Mouse (Mus musculus) T-helper 2 cell (primary cell): ENCODE data around the gene Bcl7a.

Experiments used
- in situ Hi-C: fragments of 300-600 bp; cut with MboI, MseI; formaldehyde crosslinking; loops from one replicate; pipeline ENCODE4 v1.15.1; 2025; ENCODE audit warnings: high pct_unique_total_duplicates

Gene Bcl7a

DNA sequence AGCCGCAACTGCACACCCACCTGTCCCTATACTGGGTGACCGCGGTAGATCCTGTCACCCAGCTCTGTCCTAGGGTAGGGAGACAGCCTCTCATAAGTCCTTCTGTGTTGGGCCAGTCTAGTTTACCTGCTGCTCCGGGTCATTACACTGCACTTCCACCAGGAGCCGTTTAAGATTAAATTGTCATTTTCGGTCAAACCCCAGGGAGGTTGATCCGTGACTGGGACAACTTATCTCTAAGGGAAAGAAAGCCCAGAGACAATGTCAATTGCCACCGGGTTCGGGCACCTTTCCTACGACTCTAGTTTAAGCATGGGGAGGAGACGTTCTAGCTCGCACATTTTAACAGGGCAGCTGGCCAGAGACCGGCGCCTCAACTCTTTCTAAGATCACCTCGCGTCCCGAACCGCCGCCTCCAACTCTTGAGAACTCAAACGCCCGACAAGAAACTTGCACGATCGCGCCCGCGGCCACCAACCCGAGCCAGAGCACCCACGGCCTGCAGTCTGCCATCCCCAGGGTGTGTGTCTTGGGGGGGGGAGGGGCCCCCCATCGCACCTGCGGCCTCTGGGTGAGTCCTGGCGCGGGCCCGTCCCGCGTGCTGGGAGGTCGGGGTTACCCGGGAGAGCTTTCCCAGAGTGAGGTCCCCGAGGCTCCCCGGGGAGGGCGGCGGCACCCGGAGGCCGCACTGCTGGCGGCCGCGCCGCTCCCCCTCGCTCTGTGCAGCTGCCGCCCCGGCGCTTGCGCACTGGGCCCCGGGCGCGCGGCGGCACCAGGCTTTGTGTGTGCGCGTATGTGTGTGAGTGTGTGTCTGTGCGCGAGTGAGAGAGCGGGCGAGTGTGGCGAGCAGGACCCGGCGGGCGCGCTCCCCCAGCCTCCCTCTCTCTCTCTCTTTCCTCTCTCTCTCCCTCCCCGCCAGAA lies at the start of gene Bcl7a:
TSS of gene Bcl7a (plus strand) at position 128 of the 921 bp plus-strand sequence.
- in situ Hi-C loops, result no loop called here

DNA sequence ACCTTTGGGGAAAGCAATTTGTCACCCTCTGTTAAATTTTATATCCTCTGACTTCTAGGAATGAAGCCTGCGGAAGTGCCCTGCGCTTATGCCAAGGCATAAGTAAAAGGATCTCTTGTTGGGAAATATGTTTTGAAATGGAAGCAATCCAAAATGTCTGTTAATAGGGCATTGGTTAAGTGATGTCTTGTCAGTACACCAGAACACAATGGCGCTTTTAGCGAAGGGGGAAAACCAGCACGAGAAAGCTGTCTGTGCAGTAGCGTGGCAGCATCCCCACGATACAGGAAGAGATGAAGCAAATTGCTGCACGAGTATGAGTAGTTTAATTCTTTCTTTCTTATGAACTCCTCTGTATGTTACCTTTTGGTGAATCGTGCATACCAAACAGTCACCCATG lies 49.0 kb upstream of the Bcl7a start:
- in situ Hi-C loops, result no loop called here

DNA sequence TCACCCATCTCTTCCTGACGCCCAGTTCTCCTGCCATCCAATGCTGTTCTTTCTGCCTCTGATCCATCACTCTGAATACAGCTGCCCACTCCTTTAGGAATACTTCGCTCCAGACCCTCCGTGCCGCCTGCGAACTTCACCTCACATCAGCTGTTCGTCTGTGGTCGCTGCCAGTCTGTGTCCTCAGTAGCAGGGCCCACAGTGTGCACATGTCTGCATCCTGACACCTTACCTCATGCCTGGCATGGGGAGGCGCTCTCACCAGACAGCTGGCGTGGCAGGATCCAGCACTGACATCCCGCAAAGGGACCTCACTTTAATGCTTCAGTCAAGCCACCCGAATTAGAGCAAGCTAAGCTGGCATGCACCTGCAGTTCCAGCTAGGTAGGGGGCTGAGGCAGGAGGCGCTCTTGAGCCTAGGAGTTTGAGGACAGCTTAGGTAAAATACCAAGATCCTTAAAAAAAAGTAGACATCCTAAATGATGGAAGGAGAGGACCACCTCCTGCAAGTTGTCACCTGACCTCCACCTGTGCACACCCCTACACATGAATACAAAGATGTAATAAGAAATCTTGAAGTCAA lies 47.3 kb upstream of the Bcl7a start:
- in situ Hi-C loops, result no loop called here

DNA sequence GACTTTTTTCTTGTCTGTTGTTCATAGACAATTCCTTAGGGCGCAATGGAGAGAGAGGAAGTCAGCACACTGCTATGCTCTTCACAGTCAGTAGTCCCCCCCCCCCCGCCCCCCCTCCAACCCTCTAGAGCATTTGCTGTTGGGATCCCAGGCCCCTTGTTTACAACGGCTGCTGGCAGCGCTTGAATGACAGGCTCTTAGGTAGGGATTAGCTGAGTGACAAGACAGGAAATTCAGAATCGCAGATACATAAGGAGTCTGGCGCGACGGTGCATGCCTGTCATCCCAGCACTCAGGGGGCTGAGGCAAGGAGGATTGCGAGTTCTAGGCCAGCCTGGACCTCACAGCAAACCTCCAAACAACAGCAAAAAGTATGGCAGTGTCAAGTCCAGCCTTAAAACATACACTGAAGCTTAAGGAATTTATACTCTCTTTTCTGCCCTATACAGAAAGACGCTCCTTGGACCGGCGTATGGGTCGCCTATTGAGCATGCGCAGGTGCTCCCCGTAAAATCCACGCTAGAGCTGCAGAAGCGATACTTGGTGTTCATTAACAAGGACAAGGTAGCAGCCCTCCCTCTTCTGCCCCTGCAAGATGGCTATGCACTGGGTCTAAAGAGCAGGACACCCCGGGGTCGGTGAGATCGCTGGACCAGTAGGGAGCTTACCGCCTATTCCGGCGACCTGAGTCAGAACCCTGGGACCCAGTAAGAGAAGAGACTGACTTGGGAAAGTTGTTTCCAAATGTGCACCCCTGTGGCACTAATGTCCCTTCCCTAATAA lies 46.5 kb upstream of the Bcl7a start:
- in situ Hi-C loops, result no loop called here

- in situ Hi-C loops, result no loop called here
These were observed 45.8 kb upstream of the Bcl7a start for GRCm38 (mm10) chr5:123297830-123298229.

DNA sequence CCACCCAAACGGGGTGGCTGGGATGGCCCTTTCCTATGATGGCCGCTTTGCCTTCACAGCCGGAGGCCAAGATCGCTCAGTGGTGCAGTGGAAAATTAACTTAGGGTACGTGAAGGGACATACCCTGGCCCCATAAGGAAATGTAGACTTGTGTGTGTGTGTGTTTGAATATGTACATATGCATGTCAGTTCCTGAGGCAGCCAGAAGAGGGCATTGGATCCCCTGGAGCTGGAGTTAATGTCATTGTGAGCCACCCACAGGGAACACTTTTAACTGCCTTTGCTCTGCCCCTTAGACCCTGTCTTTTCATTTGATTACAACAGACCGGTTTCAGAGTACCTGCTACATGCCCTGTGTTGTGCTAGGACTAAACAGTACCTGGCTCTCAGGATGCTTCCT lies 45.1 kb upstream of the Bcl7a start:
- in situ Hi-C loops, result no loop called here

GRCm38 (mm10) chr5:123300496-123301034 lies 43.1 kb upstream of the Bcl7a start:
- in situ Hi-C loops, result no loop called here

DNA sequence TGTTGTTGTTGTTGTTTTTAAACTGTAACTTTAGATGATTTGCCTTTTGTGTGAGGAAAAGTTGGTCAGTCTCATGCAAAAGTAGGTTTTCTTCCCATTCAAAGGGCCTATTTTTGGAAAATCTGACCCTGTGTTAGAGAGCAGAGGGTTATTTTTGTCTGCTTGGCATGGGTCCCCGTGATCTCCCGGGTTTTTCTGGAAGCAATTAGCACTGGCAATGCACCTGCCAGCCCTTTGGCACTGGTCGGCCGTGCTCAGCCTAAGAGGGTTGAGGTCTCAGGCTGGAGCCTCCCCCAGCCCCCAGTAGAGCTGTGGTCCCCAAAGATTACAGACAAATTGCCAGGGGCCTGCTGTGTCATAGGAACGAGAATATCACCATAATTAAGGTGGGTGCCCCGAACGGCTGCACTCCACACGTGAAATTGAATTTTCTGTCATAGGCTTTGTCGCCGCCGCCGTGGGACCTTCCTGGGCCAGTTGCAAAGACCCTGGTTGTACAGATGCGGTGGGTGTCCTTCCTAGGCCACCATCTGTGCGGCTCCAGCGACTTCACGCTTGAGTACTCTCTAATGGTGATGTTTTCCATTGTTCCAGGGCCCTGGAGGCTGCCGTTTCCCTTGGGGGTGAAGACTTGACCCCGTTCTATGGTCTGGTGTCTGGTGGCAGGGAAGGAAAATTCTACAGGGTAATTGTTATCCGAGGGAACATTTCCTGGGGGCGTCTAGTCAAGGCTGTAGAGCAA lies 41.7 kb upstream of the Bcl7a start:
- in situ Hi-C loops, result no loop called here

- in situ Hi-C loops, result no loop called here
These were observed 35.9 kb upstream of the Bcl7a start for GRCm38 (mm10) chr5:123307630-123308282.

DNA sequence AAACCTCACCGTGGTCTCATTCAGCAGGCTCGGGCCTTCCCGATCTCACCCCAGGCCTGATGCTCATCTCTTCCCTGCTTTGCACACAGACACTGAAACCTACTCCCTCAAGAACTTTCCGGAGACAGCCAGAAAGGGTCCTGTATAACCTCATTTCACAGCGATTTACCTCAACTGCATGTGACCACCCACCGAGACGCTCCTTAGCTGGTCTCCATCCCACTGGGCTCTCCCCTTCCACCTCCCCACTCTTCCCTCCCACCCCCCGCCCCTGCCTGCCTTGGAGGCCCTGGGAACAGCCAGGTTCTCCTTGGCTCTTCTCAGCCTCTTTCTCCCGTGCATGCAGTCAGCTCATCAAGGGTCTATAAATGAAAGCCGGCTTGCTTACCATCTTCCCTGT lies 33.8 kb upstream of the Bcl7a start:
- in situ Hi-C loops, result no loop called here

- in situ Hi-C loops, result no loop called here
These were observed 33.4 kb upstream of the Bcl7a start for GRCm38 (mm10) chr5:123310221-123310620.

DNA sequence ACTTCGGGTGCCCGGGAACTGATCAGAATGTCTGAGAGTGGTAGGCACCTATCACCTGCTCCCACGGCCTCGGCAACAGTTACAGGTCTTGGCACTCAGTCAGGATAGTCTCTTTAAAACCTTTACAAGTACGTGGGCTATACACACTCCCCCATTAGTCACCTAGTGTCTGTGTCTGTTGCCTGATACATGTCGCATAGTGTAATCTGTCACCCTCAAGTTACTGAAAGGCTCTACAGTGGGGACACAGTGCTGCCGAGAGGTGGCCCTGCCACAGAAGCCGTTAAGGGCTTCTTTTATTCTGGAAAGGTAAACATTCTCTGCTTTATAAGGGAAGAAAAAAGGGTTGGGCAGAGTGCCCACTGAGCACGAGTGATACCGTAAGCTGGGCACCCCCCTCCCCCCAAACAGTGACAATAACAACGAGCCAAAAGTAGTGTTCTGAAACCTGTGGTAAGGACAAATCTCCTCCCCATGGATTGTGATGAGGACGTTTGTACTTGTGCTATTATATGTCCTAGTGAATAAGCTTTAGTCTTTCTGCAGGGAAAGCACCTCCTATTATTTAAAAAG lies 30.5 kb upstream of the Bcl7a start:
- in situ Hi-C loops, result no loop called here

GRCm38 (mm10) chr5:123313851-123314380 lies 29.7 kb upstream of the Bcl7a start:
- in situ Hi-C loops, result no loop called here

- in situ Hi-C loops, result no loop called here
These were observed 28.3 kb upstream of the Bcl7a start for GRCm38 (mm10) chr5:123315219-123315866.

DNA sequence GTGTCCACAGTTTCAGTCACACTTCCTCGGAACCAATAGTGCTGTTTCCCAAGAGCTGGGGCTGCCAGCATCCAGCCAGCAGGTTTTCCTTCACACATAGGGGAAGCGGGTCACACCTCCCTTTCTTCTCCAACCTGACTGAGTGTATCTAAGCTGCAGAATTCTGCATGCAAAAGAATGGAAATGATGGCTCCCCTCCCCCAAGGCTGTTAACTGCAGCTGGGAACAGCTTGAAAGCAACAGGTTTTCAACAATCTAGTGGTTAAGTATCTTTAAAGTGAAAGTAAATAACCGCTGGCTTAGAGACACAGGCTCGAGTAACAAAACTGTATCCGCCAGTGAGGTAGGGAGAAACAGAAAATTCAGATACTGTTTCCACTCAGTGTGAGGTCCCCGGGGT lies 25.6 kb upstream of the Bcl7a start:
- in situ Hi-C loops, result no loop called here

DNA sequence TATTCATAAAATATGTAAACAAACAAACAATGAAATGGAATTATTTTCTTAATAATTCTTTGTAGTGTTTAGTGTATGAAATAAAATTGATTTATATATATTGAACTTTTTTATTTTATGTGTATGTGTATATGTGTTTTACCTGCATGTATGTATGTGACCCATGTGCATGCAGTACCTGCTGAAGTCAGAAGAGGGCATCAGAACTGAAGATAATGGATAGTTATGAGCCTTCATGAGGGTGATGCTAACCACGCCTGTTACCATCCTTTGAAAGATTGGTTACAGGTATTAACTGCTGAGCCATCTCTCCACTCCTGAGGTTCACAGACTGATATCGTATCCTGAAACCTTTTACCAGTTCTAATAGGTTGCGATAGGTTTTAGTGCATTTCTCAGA lies 23.5 kb upstream of the Bcl7a start:
- in situ Hi-C loops, result no loop called here

DNA sequence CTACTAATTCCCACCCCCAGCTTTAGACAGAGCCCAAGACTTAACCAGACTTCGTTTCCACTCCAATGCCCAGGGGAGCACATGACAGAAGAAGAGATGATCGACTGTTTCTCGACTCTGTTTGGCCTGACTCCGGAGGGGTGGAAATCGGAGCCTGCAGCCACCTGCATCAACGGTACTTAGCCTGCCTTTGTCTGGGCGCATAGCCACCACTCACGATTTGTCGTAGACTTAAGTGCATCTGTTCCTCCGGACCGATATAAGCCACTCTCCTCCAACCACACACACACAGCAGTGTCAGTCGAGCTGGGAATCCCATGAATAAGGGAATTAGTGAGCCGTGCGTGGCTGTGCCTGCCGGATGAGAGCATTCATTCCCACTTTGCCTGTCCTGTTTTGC lies 19.4 kb upstream of the Bcl7a start:
- in situ Hi-C loops, result no loop called here

DNA sequence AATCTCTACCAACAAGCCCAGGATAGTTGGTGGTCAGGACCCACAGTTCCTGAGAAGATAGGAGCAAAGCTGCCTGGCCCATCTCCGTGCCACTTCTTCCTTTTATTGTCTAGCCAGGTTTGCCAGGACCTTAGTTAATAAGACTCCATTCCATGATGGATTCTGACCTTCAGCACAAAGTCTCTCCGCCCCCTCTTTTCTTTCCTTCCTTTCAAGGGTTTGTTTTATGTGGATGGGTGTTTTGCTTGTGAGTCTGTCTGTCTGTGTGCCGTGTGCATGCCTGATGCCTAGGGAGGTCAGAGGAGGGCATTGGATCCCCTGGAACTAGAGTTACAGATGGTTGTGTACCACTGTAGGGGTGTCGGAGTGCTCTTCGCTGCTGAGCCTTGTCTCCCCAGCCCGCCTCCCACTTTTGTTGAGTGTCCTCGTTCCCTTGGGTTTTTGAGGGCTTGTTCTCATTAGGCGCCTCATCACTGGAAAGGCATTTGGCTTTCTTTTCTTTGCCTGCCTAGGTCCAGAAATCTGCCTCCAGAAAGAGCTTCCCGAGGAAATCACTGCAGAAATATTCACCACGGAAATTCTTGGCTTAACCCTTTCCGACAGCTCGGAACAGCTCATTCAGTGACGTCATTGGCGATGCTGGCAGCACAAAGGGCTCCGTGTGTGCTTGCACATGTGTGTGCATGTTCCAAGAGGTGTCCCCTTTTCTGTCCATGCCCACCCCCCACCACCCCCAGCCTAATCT lies 17.5 kb upstream of the Bcl7a start:
- in situ Hi-C loops, result no loop called here

GRCm38 (mm10) chr5:123326751-123327148 lies 16.9 kb upstream of the Bcl7a start:
- in situ Hi-C loops, result no loop called here
